Mouse (Mus musculus) lung, embryonic 14.5 days (tissue): ENCODE measurements around the gene Rabl6. TPM values are rescaled to one million over a fixed set of nuclear protein-coding genes. Genes with fewer than 3 reads are reported as not detected.
A peak's percentile ranks its signal among the peaks of the same experiment; 100 is the strongest.

Source experiments
- ATAC-seq: fragments of 200-750 bp; cut with Nextera tagmentation; 2 replicates; pipeline ENCODE4 v1.8.0; 2017; ENCODE audit warnings: mild to moderate bottlenecking, moderate TSS enrichment, moderate library complexity; ENCODE audit not compliant: insufficient read depth
- DNase-seq: peaks from one replicate; pipeline ENCODE4 v3.0.0-alpha.2; 2015
- H3K27ac ChIP-seq: fragments of 300-500 bp; sonication (generic); 2 replicates; pipeline ENCODE4 v1.5.1; 2014; ENCODE audit warnings: low read depth, mild to moderate bottlenecking, moderate library complexity
- H3K27me3 ChIP-seq: fragments of 300-500 bp; sonication (generic); 2 replicates; pipeline ENCODE4 v1.6.1; 2014; ENCODE audit warnings: low read length, control low read depth; ENCODE audit not compliant: insufficient read depth
- H3K36me3 ChIP-seq: fragments of 300-500 bp; sonication (generic); 2 replicates; pipeline ENCODE4 v1.6.1; 2014; ENCODE audit warnings: control low read depth; ENCODE audit not compliant: insufficient read depth
- H3K4me1 ChIP-seq: fragments of 300-500 bp; sonication (generic); 2 replicates; pipeline ENCODE4 v1.6.1; 2014; ENCODE audit warnings: antibody characterized with exemption, control low read depth; ENCODE audit not compliant: insufficient read depth
- H3K4me2 ChIP-seq: fragments of 300-500 bp; sonication (generic); 2 replicates; pipeline ENCODE4 v1.6.1; 2014; ENCODE audit warnings: mild to moderate bottlenecking
- H3K4me3 ChIP-seq: fragments of 300-500 bp; sonication (generic); 2 replicates; pipeline ENCODE4 v1.5.1; 2014; ENCODE audit warnings: low read depth, low read length
- H3K9ac ChIP-seq: fragments of 300-500 bp; sonication (generic); 2 replicates; pipeline ENCODE4 v1.6.1; 2014
- H3K9me3 ChIP-seq: fragments of 300-500 bp; sonication (generic); 2 replicates; pipeline ENCODE4 v1.6.1; 2016; ENCODE audit warnings: low read depth, low read length, control low read depth
- CTCF ChIP-seq: IDR thresholded peaks from 2 replicates; pipeline ENCODE4 v1.5.1; 2016; ENCODE audit warnings: antibody characterized with exemption, low read depth
- WGBS: fragments of 180-500 bp; shearing (Covaris S2); extraction: QIAGEN DNeasy Blood & Tissue Kit; methylation state at CpG from one replicate; pipeline ENCODE4 v1.1.7; 2014; 5-methylcytosine and 5-hydroxymethylcytosine counted together
- polyA plus RNA-seq: library from polyadenylated mRNA; unstranded; fragments of >200 nt; fragmentation: Nextera tagmentation; extraction: Ambion mirVana; gene quantifications from 2 replicates; pipeline ENCODE4 v1.2.1, GENCODE M21; 2014

The Rabl6 gene
- polyA plus RNA-seq, 1 experiment from 2014 or later: 85.7 TPM

DNA sequence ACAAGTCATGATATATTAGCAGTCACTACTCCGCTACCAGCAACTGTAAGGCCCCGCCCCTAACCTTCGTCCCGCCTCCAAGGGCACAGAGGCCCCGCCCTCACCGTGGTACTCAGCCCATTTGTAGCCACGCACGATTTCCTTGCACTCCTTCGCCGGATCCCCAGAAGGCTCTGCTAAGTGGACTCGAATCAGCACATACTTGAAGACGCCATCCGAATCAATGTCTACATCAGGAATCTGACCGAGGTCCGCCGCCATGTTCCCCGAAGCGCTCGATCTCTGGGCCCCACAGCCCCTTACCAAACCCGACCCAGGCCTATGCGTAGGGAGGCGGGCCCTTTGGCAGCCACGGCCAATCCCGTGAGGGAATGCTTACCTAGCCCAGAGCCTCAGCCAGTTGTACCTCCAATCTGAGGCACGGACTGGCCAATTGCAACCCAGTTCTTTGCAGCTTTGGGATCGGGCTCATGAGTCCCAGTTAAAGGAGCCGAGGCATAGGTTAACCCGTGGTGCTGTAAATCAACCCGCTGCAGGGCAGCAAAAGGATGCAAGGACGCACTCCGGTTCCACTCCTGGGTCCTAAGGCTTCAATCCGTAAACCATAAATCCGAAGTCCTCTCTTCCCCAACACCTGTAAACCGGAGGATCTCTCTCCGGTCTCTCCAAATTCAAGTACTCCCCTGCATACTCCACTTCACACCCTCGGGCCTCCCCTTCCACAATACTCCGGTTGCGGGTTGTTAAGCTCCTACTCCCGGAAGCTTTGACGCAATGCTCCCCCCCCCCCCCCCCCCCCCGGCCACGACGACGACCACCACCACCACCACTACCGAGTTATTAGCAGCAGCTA is 33.5 kb downstream of the Rabl6 start, which contains the start of the genes Mamdc4 and Phpt1:
Gene Mamdc4, minus strand, starts transcription at position 267 of the 853 bp plus-strand sequence.
Gene Phpt1, minus strand, starts transcription at position 646 of the 853 bp plus-strand sequence.
- peak within 1 kb of the TSS; percentile 92 for H3K27ac ChIP-seq
- H3K9me3 ChIP-seq: no peaks in the 10 kb centered on the region
- ATAC-seq: peak; percentile 98
- peak within 1 kb of the TSS; percentile 78 for H3K4me2 ChIP-seq
- peaks cover 29% of the 10 kb centered on the region for H3K36me3 ChIP-seq
- H3K9ac ChIP-seq: peak within 1 kb of the TSS; percentile 44
- H3K4me1 ChIP-seq: peaks cover 14% of the 10 kb centered on the region
- peak; percentile 98 for DNase-seq
- WGBS: under 1% methylated on average over 43 of the region's 45 CpGs
- TF ChIP-seq CTCF: no peak
- H3K27me3 ChIP-seq: peaks cover 42% of the 10 kb centered on the region
- peak within 1 kb of the TSS; percentile 61 for H3K4me3 ChIP-seq

GRCm38 (mm10) chr2:25574136-25574535 is 34.2 kb downstream of the Rabl6 start:
- H3K27ac ChIP-seq: peak overlapping the region; percentile 92
- peak overlapping the region; percentile 61 for H3K4me3 ChIP-seq
- H3K4me2 ChIP-seq: peak overlapping the region; percentile 78
- H3K9ac ChIP-seq: peak overlapping the region; percentile 44
- 11% methylated on average over 11 of the region's 11 CpGs for WGBS
- no peak for DNase-seq
- peaks cover 35% of the 10 kb centered on the region for H3K27me3 ChIP-seq
- H3K36me3 ChIP-seq: peaks cover 36% of the 10 kb centered on the region
- ATAC-seq: peak; percentile 1; the same call in 1 of the 2 replicates
- TF ChIP-seq CTCF: no peak
- H3K9me3 ChIP-seq: no peaks in the 10 kb centered on the region
- H3K4me1 ChIP-seq: peaks cover 14% of the 10 kb centered on the region

DNA sequence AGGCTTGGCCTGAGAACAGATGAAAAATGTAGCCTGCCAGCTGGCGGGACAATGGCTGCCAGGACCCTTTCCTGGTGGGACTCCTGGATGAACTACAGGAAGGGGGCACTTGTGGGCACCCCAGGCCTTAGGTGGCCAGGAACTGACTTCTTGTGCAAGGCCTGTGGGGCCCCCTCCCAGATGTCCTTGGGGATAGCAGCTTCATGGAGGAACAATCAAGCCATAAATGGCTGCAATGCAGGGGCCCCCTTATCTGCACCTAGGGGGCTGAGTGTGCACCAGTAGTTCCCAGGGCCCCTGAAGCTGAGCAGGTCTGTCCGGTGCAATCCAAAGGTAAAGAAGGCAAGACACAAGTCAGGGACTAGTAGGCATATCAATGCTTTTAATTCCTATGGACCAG is 35.3 kb downstream of the Rabl6 start:
- ATAC-seq (no peak), DNase-seq (no peak)
- no peaks in the 10 kb centered on the region for H3K9me3 ChIP-seq
- no peak for TF ChIP-seq CTCF
- H3K4me3 ChIP-seq: no peak overlapping the region
- H3K27ac ChIP-seq: no peak overlapping the region
- peak overlapping the region; percentile 78 for H3K4me2 ChIP-seq
- peaks cover 14% of the 10 kb centered on the region for H3K4me1 ChIP-seq
- WGBS: 83% methylated on average over 2 of the region's 2 CpGs
- peaks cover 25% of the 10 kb centered on the region for H3K27me3 ChIP-seq
- H3K9ac ChIP-seq: no peak overlapping the region
- H3K36me3 ChIP-seq: peaks cover 47% of the 10 kb centered on the region

- Histone ChIP-seq H3K27ac (no peak overlapping the region), H3K4me2 (no peak overlapping the region), H3K27me3 (peaks cover 6% of the 10 kb centered on the region), H3K36me3 (peaks cover 63% of the 10 kb centered on the region), H3K4me1 (peaks cover 14% of the 10 kb centered on the region), H3K9me3 (no peaks in the 10 kb centered on the region), H3K9ac (no peak overlapping the region), H3K4me3 (no peak overlapping the region)
- 83% methylated on average over 4 of the region's 4 CpGs for WGBS
- no peak for ATAC-seq
- no peak for TF ChIP-seq CTCF
- DNase-seq: no peak
Measured at GRCm38 (mm10) chr2:25571221-25571620, 37.1 kb downstream of the Rabl6 start.

DNA sequence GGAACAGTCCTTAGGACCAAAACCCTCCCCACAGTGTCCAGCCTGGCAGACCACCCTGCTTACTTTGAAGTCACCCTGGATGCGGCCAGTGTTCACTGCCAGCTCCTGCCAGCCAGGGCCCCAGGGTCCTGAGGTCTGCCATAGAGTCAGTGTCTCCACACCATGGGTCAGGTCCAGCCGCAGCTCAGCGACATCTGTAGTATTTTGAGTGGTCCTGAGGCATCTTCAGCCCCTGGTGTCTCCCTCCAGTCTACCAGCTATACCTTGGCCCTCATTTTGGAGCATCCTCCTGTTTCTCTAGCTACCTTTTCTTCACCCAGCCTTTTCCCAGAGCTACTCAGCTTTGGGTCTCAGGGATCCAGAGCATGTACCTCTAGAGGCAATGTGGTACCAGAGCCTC is 39.0 kb downstream of the Rabl6 start:
- Histone ChIP-seq H3K4me2 (no peak overlapping the region), H3K36me3 (peaks cover 82% of the 10 kb centered on the region), H3K9ac (no peak overlapping the region), H3K4me3 (no peak overlapping the region), H3K9me3 (no peaks in the 10 kb centered on the region), H3K27ac (no peak overlapping the region), H3K27me3 (no peaks in the 10 kb centered on the region), H3K4me1 (peaks cover 6% of the 10 kb centered on the region; the same call in 1 of the 2 replicates)
- TF ChIP-seq CTCF: no peak
- ATAC-seq: no peak
- DNase-seq: no peak
- WGBS: 93% methylated on average over 3 of the region's 3 CpGs

- no peak for TF ChIP-seq CTCF
- H3K36me3 ChIP-seq: peaks cover 89% of the 10 kb centered on the region
Measured at GRCm38 (mm10) chr2:25568473-25569019, 39.8 kb downstream of the Rabl6 start.

DNA sequence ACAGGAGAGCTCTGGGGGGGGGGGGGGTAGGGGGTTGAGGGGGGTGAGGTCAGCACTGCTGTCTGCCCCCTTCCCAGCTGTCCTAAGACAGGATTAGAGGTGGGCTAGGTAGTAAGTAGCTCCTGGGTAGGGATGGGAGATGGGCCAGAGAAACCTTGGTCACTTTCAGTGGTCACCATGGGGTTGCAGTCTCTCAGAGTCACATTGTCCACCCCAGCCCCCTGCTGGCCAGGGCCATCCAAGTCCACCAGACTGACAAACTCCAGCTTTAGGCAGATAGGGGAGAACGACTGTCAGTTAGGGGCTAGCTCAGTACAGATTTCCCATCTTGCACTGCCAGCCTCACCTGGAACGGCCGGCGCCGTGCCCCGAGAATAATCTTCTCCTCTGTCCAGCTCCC is 41.8 kb downstream of the Rabl6 start:
- Histone ChIP-seq H3K27ac (no peak overlapping the region), H3K36me3 (peaks cover 94% of the 10 kb centered on the region), H3K9ac (no peak overlapping the region), H3K27me3 (no peaks in the 10 kb centered on the region), H3K4me1 (no peaks in the 10 kb centered on the region), H3K4me2 (no peak overlapping the region), H3K4me3 (no peak overlapping the region), H3K9me3 (no peaks in the 10 kb centered on the region)
- peak; percentile 55 for TF ChIP-seq CTCF
- DNase-seq (no peak), ATAC-seq (no peak)
- 81% methylated on average over 6 of the region's 6 CpGs for WGBS

More at GRCm38 (mm10) chr2:25568473-25569019, 39.8 kb downstream of the Rabl6 start:
- Histone ChIP-seq H3K4me3 (no peak overlapping the region), H3K27ac (no peak overlapping the region), H3K27me3 (no peaks in the 10 kb centered on the region), H3K9me3 (no peaks in the 10 kb centered on the region), H3K4me1 (no peaks in the 10 kb centered on the region), H3K9ac (no peak overlapping the region), H3K4me2 (no peak overlapping the region)
- ATAC-seq (no peak), DNase-seq (no peak)
- 90% methylated on average over 6 of the region's 6 CpGs for WGBS
